Mouse (Mus musculus) CH12.LX (cell line): ENCODE data around the gene Pknox2.
A peak's percentile ranks its signal among the peaks of the same experiment; 100 is the strongest.

Experiments
- CTCF ChIP-seq, 2 experiments: IDR thresholded peaks in 1 of 2; conservative IDR thresholded peaks in 1 of 2; 2 replicates each; pipeline ENCODE4 v1.5.1; 2011 to 2012; ENCODE audit warnings: low read depth in 2 of 2, low read length in 2 of 2, improper control_type of control experiment in 1 of 2, inconsistent platforms in 1 of 2, mild to moderate bottlenecking in 1 of 2, moderate library complexity in 1 of 2
- MAFK ChIP-seq: IDR thresholded peaks from 2 replicates; pipeline ENCODE4 v1.6.1; 2011; ENCODE audit warnings: low read length, improper control_type of control experiment; ENCODE audit not compliant: insufficient replicate concordance
- POLR2A ChIP-seq: IDR thresholded peaks from 2 replicates; pipeline ENCODE4 v1.6.1; 2011; ENCODE audit warnings: low read depth, mild to moderate bottlenecking, improper control_type of control experiment, low read length
- RAD21 ChIP-seq: IDR thresholded peaks from 2 replicates; pipeline ENCODE4 v1.6.1; 2011; ENCODE audit warnings: low read depth, mild to moderate bottlenecking, low read length, improper control_type of control experiment, moderate library complexity
- USF1 ChIP-seq: IDR thresholded peaks from 2 replicates; pipeline ENCODE4 v1.6.1; 2014; ENCODE audit warnings: low read depth, mild to moderate bottlenecking, inconsistent platforms, low read length, improper control_type of control experiment

- TF ChIP-seq CTCF (conservative IDR thresholded peaks at IDR 0.05 in 1 of 2, IDR thresholded peaks at IDR 0.05 in 1 of 2; ENCODE audit: low read depth in 2 of 2, low read length in 2 of 2) = peak; percentile 72 to 88
- no peak for TF ChIP-seq USF1
- TF ChIP-seq RAD21 = peak; percentile 42
- no peak for TF ChIP-seq MAFK
- TF ChIP-seq POLR2A = no peak
Measured at GRCm38 (mm10) chr9:36890552-36890951, 256.7 kb downstream of the Pknox2 start.
